ENCODE assay signal across 14 mouse cellular contexts in the genomic region with DNA sequence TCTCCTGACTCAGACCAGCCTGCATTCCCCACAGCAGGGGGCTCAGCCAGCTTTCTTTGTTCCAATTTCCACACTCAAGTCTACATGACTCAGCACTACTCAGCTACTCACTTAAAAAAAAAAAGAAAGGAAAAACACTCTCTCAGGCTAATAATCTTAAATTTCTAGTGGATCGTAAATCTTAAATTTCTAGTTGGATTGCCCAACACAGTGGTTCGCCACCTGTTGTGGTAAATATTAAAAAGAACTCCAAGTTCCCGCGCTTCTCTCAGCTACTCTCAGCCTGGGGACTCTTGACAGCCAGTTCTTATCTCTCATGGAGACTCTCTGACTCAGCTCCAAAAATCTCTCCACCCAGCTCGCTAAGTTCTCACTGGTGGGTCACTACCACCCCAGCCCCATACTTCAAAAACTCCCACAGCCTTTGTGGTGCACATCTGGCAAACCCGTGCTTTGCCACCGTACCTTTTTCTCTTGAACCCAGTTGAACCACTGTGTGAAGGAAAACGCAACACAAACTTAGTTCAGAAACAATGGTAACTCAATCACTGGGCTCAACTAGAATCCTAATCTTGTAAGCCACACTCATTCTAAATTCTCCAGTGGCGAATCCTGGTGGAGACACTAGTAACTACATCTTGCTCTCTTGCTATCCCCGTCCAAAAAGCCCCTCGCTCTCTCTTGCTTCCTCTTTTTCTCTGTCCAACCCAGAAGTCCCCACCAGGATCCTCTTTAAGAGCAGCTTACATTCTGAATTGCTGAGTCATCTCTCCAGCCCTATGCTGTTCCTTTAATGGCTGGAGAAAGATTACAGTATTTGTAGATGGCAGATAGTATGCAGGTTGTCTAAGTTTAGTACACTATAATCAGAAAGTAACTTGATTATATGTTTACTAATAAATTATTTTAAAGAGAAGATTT. TPM values are rescaled to one million over a fixed set of nuclear protein-coding genes. Genes with fewer than 3 reads are reported as not detected.
DNase-seq lines count a peak whose midpoint lies in the region; ATAC-seq and TF ChIP-seq lines count a peak whose summit lies in the region.
"Had no signal": no experiment of that assay in that cellular context is flagged by ENCODE, and none has a peak within 500 bp of the region (broad histone marks: within the 10 kb centered on the region; RNA-seq: fewer than 3 reads in every experiment).

No protein-coding gene starts in this region.

- intact Hi-C loops in heart, postnatal 25 days (cut with DNase I): no loop called here

- no peaks in the 10 kb centered on the region for H3K9me3 ChIP-seq in heart, embryonic 13.5 days
- H3K9me3 ChIP-seq in ES-Bruce4 (replicated peaks; ENCODE audit: control insufficient read depth, insufficient read depth, low read length, poor library complexity, severe bottlenecking): no peaks in the 10 kb centered on the region
- H3K9me3 ChIP-seq: limb, embryonic 13.5 days; midbrain, embryonic 10.5 days had no signal

- 0 out of 2 replicates have a peak overlapping the region, but pooled peaks have one; percentile 0 for H3K4me2 ChIP-seq in heart, embryonic 13.5 days
- H3K4me2 ChIP-seq: limb, embryonic 13.5 days had no signal

- 0 out of 2 replicates have a peak overlapping the region, but pooled peaks have one; percentile 45 for H3K27ac ChIP-seq in heart, embryonic 13.5 days (replicated peaks)
- H3K27ac ChIP-seq in ES-Bruce4 (ENCODE audit: insufficient read depth, low read length): peak overlapping the region; percentile 95
- H3K27ac ChIP-seq: limb, embryonic 13.5 days; midbrain, embryonic 10.5 days had no signal

- ATAC-seq in heart, embryonic 13.5 days (ENCODE audit: extremely low read depth, insufficient number of reproducible peaks, low FRiP score, low TSS enrichment): no peak
- peak; percentile 86 for ATAC-seq in megakaryocyte progenitor cell, adult 5-6 weeks (replicated peaks; ENCODE audit: poor library complexity)
- ATAC-seq: inflammation-experienced regulatory T-cells, adult 6 months had no signal

- no peaks in the 10 kb centered on the region for H3K27me3 ChIP-seq in heart, embryonic 13.5 days (replicated peaks)
- H3K27me3 ChIP-seq in ES-Bruce4 (ENCODE audit: control insufficient read depth, insufficient read depth, low read length, poor library complexity, severe bottlenecking): no peaks in the 10 kb centered on the region
- H3K27me3 ChIP-seq: limb, embryonic 13.5 days had no signal

- H3K36me3 ChIP-seq in heart, embryonic 13.5 days: no peaks in the 10 kb centered on the region
- H3K36me3 ChIP-seq in ES-Bruce4 (ENCODE audit: control insufficient read depth, insufficient read depth, low read length, poor library complexity, severe bottlenecking): no peaks in the 10 kb centered on the region
- H3K36me3 ChIP-seq: limb, embryonic 13.5 days; midbrain, embryonic 10.5 days had no signal

- no peak for TF ChIP-seq CTCF in ES-Bruce4 (IDR thresholded peaks at IDR 0.05; ENCODE audit: low read depth, low read length)

- TF ChIP-seq EP300 in ES-Bruce4 (IDR thresholded peaks at IDR 0.05; ENCODE audit: insufficient read depth, low read depth, low read length): 0 out of 2 replicates have a peak, but pooled peaks have one; percentile 36

- no peak overlapping the region for H3K9ac ChIP-seq in heart, embryonic 13.5 days
- H3K9ac ChIP-seq in ES-Bruce4 (ENCODE audit: low read depth, poor library complexity, severe bottlenecking): peak overlapping the region; percentile 66
- H3K9ac ChIP-seq: limb, embryonic 13.5 days had no signal

- WGBS in heart, embryonic 13.5 days: 58% methylated on average over 11 of the region's 11 CpGs

- TF ChIP-seq POLR2A in ES-Bruce4 (IDR thresholded peaks at IDR 0.05; ENCODE audit: insufficient read depth, low read length): no peak

- peaks cover 30% of the 10 kb centered on the region for H3K4me1 ChIP-seq in heart, embryonic 13.5 days
- no peaks in the 10 kb centered on the region for H3K4me1 ChIP-seq in ES-Bruce4 (ENCODE audit: control insufficient read depth, insufficient read depth, low read length)
- H3K4me1 ChIP-seq: limb, embryonic 13.5 days; midbrain, embryonic 10.5 days had no signal

- H3K4me3 ChIP-seq in heart, embryonic 13.5 days: no peak overlapping the region
- peak overlapping the region; percentile 42 for H3K4me3 ChIP-seq in ES-Bruce4 (ENCODE audit: low read depth, low read length)
- H3K4me3 ChIP-seq: limb, embryonic 13.5 days; midbrain, embryonic 10.5 days had no signal

- DNase-seq in heart, postnatal 25 days (ENCODE audit: low spot score): no peak
- DNase-seq in c-Kit-positive CD71-negative TER-119-negative erythroid progenitor cells, embryonic 14.5 days (ENCODE audit: low read depth): peak; percentile 60
- DNase-seq in ovary, postnatal 10 days (ENCODE audit: low spot score): no peak
- DNase-seq in testis, postnatal 10 days (ENCODE audit: low spot score): no peak
- DNase-seq in urinary bladder, adult 2 months (ENCODE audit: low spot score): no peak
- DNase-seq: cerebellum, adult 2 months; layer of hippocampus, adult 9-11 months; thymus, postnatal 25 days had no signal

RNA-seq across cellular contexts. Expression of a gene that starts 10.8 kb away (rescaled TPM):
- 67.2 and 70.4 TPM in 2 replicates for polyA plus RNA-seq in heart, embryonic 13.5 days (2015; fragmentation: Nextera tagmentation; extraction: Ambion mirVana)
- total RNA-seq in heart, postnatal 25 days (2021): 10 to 100 TPM; 41.4 to 41.8 TPM
- polyA plus RNA-seq in ES-Bruce4 (2011; ENCODE audit: insufficient read depth, insufficient read length, low read depth, missing spikeins): 26.6 and 31.4 TPM in 2 replicates
- total RNA-seq in megakaryocyte progenitor cell, adult 5-6 weeks (2015): 62.5 and 68.2 TPM in 2 replicates
- 42.4 and 44.9 TPM in 2 replicates for total RNA-seq in megakaryocyte progenitor cell, adult 5-6 weeks (2017)
- 51.2 and 58.9 TPM in 2 replicates for polyA plus RNA-seq in urinary bladder, adult 2 months (2012; rRNA removed)

RNA-seq across cellular contexts. Expression of a gene that starts 20.5 kb away (rescaled TPM):
- polyA plus RNA-seq in heart, embryonic 13.5 days (2015; fragmentation: Nextera tagmentation; extraction: Ambion mirVana): 15.1 and 16.8 TPM in 2 replicates
- total RNA-seq in heart, postnatal 25 days (2021): 10 to 100 TPM; 75.9 to 80.6 TPM
- 1.8 and 2.9 TPM in 2 replicates for polyA plus RNA-seq in ES-Bruce4 (2011; ENCODE audit: insufficient read depth, insufficient read length, low read depth, missing spikeins)
- 0.34 and 0.57 TPM in 2 replicates for total RNA-seq in megakaryocyte progenitor cell, adult 5-6 weeks (2015)
- total RNA-seq in megakaryocyte progenitor cell, adult 5-6 weeks (2017): 0.17 and 0.30 TPM in 2 replicates
- polyA plus RNA-seq in urinary bladder, adult 2 months (2012; rRNA removed): 240 and 396 TPM in 2 replicates
- polyA plus RNA-seq: inflammation-experienced regulatory T-cells, adult 6 months had no signal

Comparison
In these comparisons a context has a peak if more than half of its experiments do, and no peak if none do; other contexts are left out.
1. RNA of a gene that starts 20.5 kb away (polyA plus RNA-seq): 240 to 396 TPM in urinary bladder, adult 2 months; 15.1 to 16.8 TPM in heart, embryonic 13.5 days and 1.8 to 2.9 TPM in ES-Bruce4; every median in the first group is over 10 times any median in the second.